Comparison of ENCODE assay signal across 18 mouse cellular contexts in the genomic region with DNA sequence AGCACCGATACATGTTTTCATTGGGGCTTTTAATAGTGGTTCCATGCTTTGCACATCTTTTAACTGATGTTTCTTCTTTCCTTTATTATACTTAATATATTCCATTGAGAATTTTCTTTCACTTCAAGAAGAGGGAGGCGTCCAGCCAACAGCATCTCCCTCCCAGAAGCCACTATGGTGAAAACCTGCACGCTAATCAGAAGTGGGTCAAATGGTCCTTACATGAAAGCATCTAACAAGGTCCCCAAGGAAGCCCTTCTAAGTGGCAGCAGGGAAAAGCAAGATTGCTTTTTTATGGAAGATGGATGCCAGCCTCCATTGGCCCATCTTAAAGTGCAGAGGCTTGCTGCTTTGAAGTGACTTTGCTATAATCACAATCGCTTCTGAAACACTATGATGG.
"Had no signal": no experiment of that assay in that cellular context is flagged by ENCODE, and none has a peak within 500 bp of the region (broad histone marks: within the 10 kb centered on the region; RNA-seq: fewer than 3 reads in every experiment).

No protein-coding gene starts in this region.

- DNase-seq: liver, embryonic 13.5 days; liver, postnatal 0 days; lung, adult 2 months; lung, postnatal 14 days; lung, postnatal 36 days; right cerebral cortex, postnatal 14 days; thymus, adult 18-20 months; thymus, postnatal 14 days; thymus, postnatal 36 days had no signal

- H3K27ac ChIP-seq: liver, embryonic 13.5 days; liver, embryonic 15.5 days; lung, embryonic 15.5 days; macrophage; midbrain, embryonic 12.5 days; neural tube, embryonic 12.5 days; stomach, embryonic 15.5 days had no signal

- H3K4me2 ChIP-seq: liver, embryonic 11.5 days; liver, embryonic 13.5 days; liver, embryonic 15.5 days; lung, embryonic 15.5 days; midbrain, embryonic 12.5 days; neural tube, embryonic 12.5 days; stomach, embryonic 15.5 days had no signal

- H3K27me3 ChIP-seq: liver, embryonic 13.5 days; liver, embryonic 15.5 days; lung, embryonic 15.5 days; megakaryocyte, embryonic 14.5 days; midbrain, embryonic 12.5 days; neural tube, embryonic 12.5 days; stomach, embryonic 15.5 days had no signal

- H3K4me1 ChIP-seq: liver, embryonic 13.5 days; liver, embryonic 15.5 days; lung, embryonic 15.5 days; megakaryocyte, embryonic 14.5 days; midbrain, embryonic 12.5 days; neural tube, embryonic 12.5 days; stomach, embryonic 15.5 days had no signal

- H3K4me3 ChIP-seq: liver, embryonic 13.5 days; liver, embryonic 15.5 days; lung, embryonic 15.5 days; megakaryocyte, embryonic 14.5 days; midbrain, embryonic 12.5 days; neural tube, embryonic 12.5 days; stomach, embryonic 15.5 days had no signal

- H3K9me3 ChIP-seq: liver, embryonic 13.5 days; liver, embryonic 15.5 days; lung, embryonic 15.5 days; megakaryocyte, embryonic 14.5 days; midbrain, embryonic 12.5 days; neural tube, embryonic 12.5 days; stomach, embryonic 15.5 days had no signal

- ATAC-seq: liver, postnatal 0 days; lung, postnatal 0 days had no signal

- H3K9ac ChIP-seq: liver, embryonic 13.5 days; liver, embryonic 15.5 days; liver, postnatal 0 days; lung, embryonic 15.5 days; midbrain, embryonic 12.5 days; neural tube, embryonic 12.5 days; stomach, embryonic 15.5 days had no signal

- H3K36me3 ChIP-seq: liver, embryonic 13.5 days; liver, embryonic 15.5 days; lung, embryonic 15.5 days; midbrain, embryonic 12.5 days; neural tube, embryonic 12.5 days; stomach, embryonic 15.5 days had no signal
